Mouse (Mus musculus) embryonic fibroblast, embryonic 13.5 days (primary cell): Measurements from ENCODE around the gene Hjurp.

Source experiments
- CTCF ChIP-seq: IDR thresholded peaks from 2 replicates; pipeline ENCODE4 v1.5.1; 2011; ENCODE audit warnings: mild to moderate bottlenecking, control low read depth, low read length, moderate library complexity, borderline replicate concordance; ENCODE audit not compliant: insufficient read depth
- POLR2A ChIP-seq: IDR thresholded peaks from 2 replicates; pipeline ENCODE4 v1.6.1; 2011; ENCODE audit warnings: low read depth, mild to moderate bottlenecking, control low read depth, low read length, moderate library complexity

DNA sequence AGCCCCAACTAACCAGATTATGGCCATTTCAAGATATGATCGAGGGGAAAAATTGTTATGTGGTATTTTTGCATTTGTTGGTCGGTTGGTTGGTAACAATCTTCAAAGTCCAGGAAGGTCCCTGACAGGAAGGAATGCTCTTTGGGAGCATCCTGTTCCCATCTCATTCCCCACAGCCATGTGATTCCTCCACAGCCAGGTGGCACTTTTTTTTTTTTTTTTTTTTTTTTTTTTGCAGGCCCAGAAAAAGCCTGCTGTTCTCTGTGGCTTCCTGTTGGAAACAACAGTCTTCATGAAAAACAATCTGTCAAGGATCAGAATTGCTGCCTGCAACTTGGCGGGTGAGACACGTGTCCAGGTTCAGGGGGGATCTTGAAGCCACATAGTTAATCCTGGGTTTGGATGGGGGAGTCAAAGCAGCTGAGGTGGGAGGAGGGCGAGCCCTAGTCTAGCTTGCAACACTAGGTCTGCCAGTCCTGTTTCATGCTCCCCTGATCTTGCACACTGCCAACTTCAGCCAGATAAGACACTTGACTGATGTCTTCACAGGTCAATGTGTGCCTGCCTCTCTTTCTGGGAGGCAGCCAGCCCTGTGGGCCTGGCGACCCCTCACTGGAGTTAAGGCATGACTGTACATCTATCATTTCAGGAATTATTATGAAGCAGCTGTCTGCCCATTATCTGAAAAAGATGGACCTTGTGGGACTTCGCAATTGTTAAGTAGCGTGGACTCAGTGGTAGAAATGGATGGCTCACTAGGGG is 18.4 kb downstream of the Hjurp start:
- TF ChIP-seq CTCF, result no peak
- TF ChIP-seq POLR2A, result no peak
